Mouse (Mus musculus): ENCODE measurements around the gene Slc38a9. TPM values are rescaled to one million over a fixed set of nuclear protein-coding genes. Genes with fewer than 3 reads are reported as not detected.

The Slc38a9 gene
- total and polyA plus RNA-seq, 2 experiments from 2014 or later = 7.6 to 10.7 TPM

- H3K27me3 ChIP-seq (ENCODE audit: control insufficient read depth, insufficient read depth, low read length) = no peaks in the 10 kb centered on the region
- 44% methylated on average over 1 of the region's 1 CpGs for WGBS
- no peak overlapping the region for H3K4me2 ChIP-seq (ENCODE audit: low read depth, low read length)
- H3K27ac ChIP-seq (ENCODE audit: low read depth) = peak overlapping the region; percentile 73
- ATAC-seq (ENCODE audit: insufficient read depth, low read depth) (no peak), DNase-seq (ENCODE audit: low spot score) (no peak)
- no peaks in the 10 kb centered on the region for H3K9me3 ChIP-seq (replicated peaks; ENCODE audit: control insufficient read depth, low read length)
- H3K9ac ChIP-seq (replicated peaks; ENCODE audit: low read depth, low read length) = no peak overlapping the region
- H3K4me3 ChIP-seq (ENCODE audit: low read depth, low read length) = no peak overlapping the region
- H3K36me3 ChIP-seq (replicated peaks; ENCODE audit: control insufficient read depth, insufficient read depth, low read length) = no peaks in the 10 kb centered on the region
- peaks cover 44% of the 10 kb centered on the region for H3K4me1 ChIP-seq (ENCODE audit: control insufficient read depth, insufficient read depth)
- TF ChIP-seq EP300 (IDR thresholded peaks at IDR 0.05; ENCODE audit: low read depth) = no peak
- no peak for TF ChIP-seq CTCF (IDR thresholded peaks at IDR 0.05; ENCODE audit: low read depth)
These were observed 101.2 kb downstream of the Slc38a9 start for GRCm38 (mm10) chr13:112761787-112762186.

DNA sequence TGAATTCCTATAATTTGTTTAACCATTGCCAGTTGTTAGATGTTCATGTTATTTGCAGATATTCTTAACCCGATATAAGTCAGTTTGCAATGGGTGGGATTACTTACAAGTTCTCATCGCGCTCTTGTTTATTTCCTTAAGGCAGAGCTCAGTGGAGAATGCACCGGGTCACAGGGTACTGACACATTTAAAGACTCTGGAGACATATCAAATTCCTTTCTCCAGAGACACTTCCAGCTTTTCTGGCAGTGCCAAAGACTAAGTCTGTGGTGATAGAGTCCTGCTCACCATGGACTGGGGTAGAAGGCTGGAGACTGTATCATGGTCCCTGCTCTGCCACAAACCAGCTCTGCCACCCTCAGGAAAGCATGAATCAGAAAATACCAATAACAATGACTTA is 102.0 kb downstream of the Slc38a9 start:
- Histone ChIP-seq H3K4me3 (ENCODE audit: low read depth, low read length) (no peak overlapping the region), H3K27ac (ENCODE audit: low read depth) (peak overlapping the region; percentile 56), H3K9me3 (replicated peaks; ENCODE audit: control insufficient read depth, low read length) (peaks cover 4% of the 10 kb centered on the region; the same call in 1 of the 2 replicates), H3K9ac (replicated peaks; ENCODE audit: low read depth, low read length) (no peak overlapping the region), H3K27me3 (ENCODE audit: control insufficient read depth, insufficient read depth, low read length) (no peaks in the 10 kb centered on the region), H3K4me1 (ENCODE audit: control insufficient read depth, insufficient read depth) (peaks cover 44% of the 10 kb centered on the region), H3K4me2 (ENCODE audit: low read depth, low read length) (no peak overlapping the region), H3K36me3 (replicated peaks; ENCODE audit: control insufficient read depth, insufficient read depth, low read length) (no peaks in the 10 kb centered on the region)
- DNase-seq (ENCODE audit: low spot score) (no peak), ATAC-seq (ENCODE audit: insufficient read depth, low read depth) (no peak)
- 55% methylated on average over 4 of the region's 4 CpGs for WGBS
- TF ChIP-seq EP300 (IDR thresholded peaks at IDR 0.05; ENCODE audit: low read depth) = no peak
- no peak for TF ChIP-seq CTCF (IDR thresholded peaks at IDR 0.05; ENCODE audit: low read depth)

- H3K36me3 ChIP-seq (replicated peaks; ENCODE audit: control insufficient read depth, insufficient read depth, low read length) = no peaks in the 10 kb centered on the region
- H3K9ac ChIP-seq (replicated peaks; ENCODE audit: low read depth, low read length) = no peak overlapping the region
- no peak overlapping the region for H3K4me2 ChIP-seq (ENCODE audit: low read depth, low read length)
- H3K27ac ChIP-seq (ENCODE audit: low read depth) = peak overlapping the region; percentile 90
- no peaks in the 10 kb centered on the region for H3K27me3 ChIP-seq (ENCODE audit: control insufficient read depth, insufficient read depth, low read length)
- TF ChIP-seq CTCF (IDR thresholded peaks at IDR 0.05; ENCODE audit: low read depth) (no peak), EP300 (IDR thresholded peaks at IDR 0.05; ENCODE audit: low read depth) (no peak)
- peaks cover 4% of the 10 kb centered on the region; the same call in 1 of the 2 replicates for H3K9me3 ChIP-seq (replicated peaks; ENCODE audit: control insufficient read depth, low read length)
- H3K4me1 ChIP-seq (ENCODE audit: control insufficient read depth, insufficient read depth) = peaks cover 44% of the 10 kb centered on the region
- no peak for DNase-seq (ENCODE audit: low spot score)
- H3K4me3 ChIP-seq (ENCODE audit: low read depth, low read length) = no peak overlapping the region
- ATAC-seq (ENCODE audit: insufficient read depth, low read depth) = no peak
- 54% methylated on average over 10 of the region's 10 CpGs for WGBS
These were observed 103.1 kb downstream of the Slc38a9 start for GRCm38 (mm10) chr13:112763531-112764091.

DNA sequence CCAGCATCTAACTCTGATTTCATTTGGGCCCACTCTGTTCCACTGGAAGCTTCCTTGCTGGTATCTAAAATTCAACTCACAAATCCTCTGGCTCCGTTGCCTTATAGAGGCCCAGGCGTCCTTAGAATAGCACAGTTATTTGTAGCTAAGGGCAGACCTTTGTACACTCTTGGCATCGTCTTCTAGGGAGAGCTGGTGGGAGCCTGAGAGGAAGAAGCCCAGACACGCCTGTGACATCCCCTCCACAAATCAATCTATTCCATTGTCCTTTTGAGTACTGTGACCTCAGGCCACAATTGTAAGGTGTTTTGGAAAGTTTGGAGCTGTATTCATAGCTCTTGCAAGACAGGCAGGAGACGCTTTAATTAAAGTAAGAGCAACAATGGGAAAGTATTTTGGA is 104.0 kb downstream of the Slc38a9 start:
- DNase-seq (ENCODE audit: low spot score) (peak; percentile 80), ATAC-seq (ENCODE audit: insufficient read depth, low read depth) (peak; percentile 92)
- Histone ChIP-seq H3K9ac (replicated peaks; ENCODE audit: low read depth, low read length) (no peak overlapping the region), H3K4me1 (ENCODE audit: control insufficient read depth, insufficient read depth) (peaks cover 41% of the 10 kb centered on the region), H3K36me3 (replicated peaks; ENCODE audit: control insufficient read depth, insufficient read depth, low read length) (no peaks in the 10 kb centered on the region), H3K27ac (ENCODE audit: low read depth) (peak overlapping the region; percentile 90), H3K4me3 (ENCODE audit: low read depth, low read length) (no peak overlapping the region), H3K27me3 (ENCODE audit: control insufficient read depth, insufficient read depth, low read length) (no peaks in the 10 kb centered on the region), H3K9me3 (replicated peaks; ENCODE audit: control insufficient read depth, low read length) (peaks cover 4% of the 10 kb centered on the region; the same call in 1 of the 2 replicates), H3K4me2 (ENCODE audit: low read depth, low read length) (no peak overlapping the region)
- peak; percentile 83 for TF ChIP-seq EP300 (IDR thresholded peaks at IDR 0.05; ENCODE audit: low read depth)
- TF ChIP-seq CTCF (IDR thresholded peaks at IDR 0.05; ENCODE audit: low read depth) = no peak
- WGBS = 24% methylated on average over 5 of the region's 5 CpGs

- ATAC-seq (ENCODE audit: insufficient read depth, low read depth) = no peak
- 71% methylated on average over 3 of the region's 3 CpGs for WGBS
- TF ChIP-seq CTCF (IDR thresholded peaks at IDR 0.05; ENCODE audit: low read depth) (no peak), EP300 (IDR thresholded peaks at IDR 0.05; ENCODE audit: low read depth) (no peak)
These were observed 105.1 kb downstream of the Slc38a9 start for GRCm38 (mm10) chr13:112765654-112766053.

More at GRCm38 (mm10) chr13:112765654-112766053, 105.1 kb downstream of the Slc38a9 start:
- H3K9me3 ChIP-seq (replicated peaks; ENCODE audit: control insufficient read depth, low read length) = peaks cover 4% of the 10 kb centered on the region; the same call in 1 of the 2 replicates
- no peak overlapping the region for H3K4me3 ChIP-seq (ENCODE audit: low read depth, low read length)
- no peaks in the 10 kb centered on the region for H3K36me3 ChIP-seq (replicated peaks; ENCODE audit: control insufficient read depth, insufficient read depth, low read length)
- no peaks in the 10 kb centered on the region for H3K27me3 ChIP-seq (ENCODE audit: control insufficient read depth, insufficient read depth, low read length)
- DNase-seq (ENCODE audit: low spot score) = no peak
- no peak overlapping the region for H3K9ac ChIP-seq (replicated peaks; ENCODE audit: low read depth, low read length)
- H3K4me1 ChIP-seq (ENCODE audit: control insufficient read depth, insufficient read depth) = peaks cover 31% of the 10 kb centered on the region
- peak overlapping the region; percentile 90 for H3K27ac ChIP-seq (ENCODE audit: low read depth)
- no peak overlapping the region for H3K4me2 ChIP-seq (ENCODE audit: low read depth, low read length)
